Mouse (Mus musculus) regulatory T cell (primary cell): ENCODE measurements around the gene Chgb.

Experiments used
- in situ Hi-C: fragments of 300-600 bp; cut with MboI, MseI; formaldehyde crosslinking; loops from one replicate; pipeline ENCODE4 v1.15.1; 2025; ENCODE audit warnings: high pct_unique_total_duplicates

Gene Chgb

GRCm38 (mm10) chr2:132780978-132781377, at the start of gene Chgb:
TSS of gene Chgb (plus strand) at chr2:132781278.
- in situ Hi-C loops = no loop called here

- in situ Hi-C loops = no loop called here
Measured at GRCm38 (mm10) chr2:132732940-132733339, 48.1 kb upstream of the Chgb start.

- in situ Hi-C loops = no loop called here
Measured at GRCm38 (mm10) chr2:132733603-132734573, 47.2 kb upstream of the Chgb start.

- in situ Hi-C loops = no loop called here
Measured at GRCm38 (mm10) chr2:132738816-132739432, 42.2 kb upstream of the Chgb start.

GRCm38 (mm10) chr2:132741862-132742347, 39.2 kb upstream of the Chgb start:
- in situ Hi-C loops = no loop called here

GRCm38 (mm10) chr2:132744866-132745265, 36.2 kb upstream of the Chgb start:
- in situ Hi-C loops = no loop called here

GRCm38 (mm10) chr2:132746108-132746507, 35.0 kb upstream of the Chgb start:
- in situ Hi-C loops = no loop called here

- in situ Hi-C loops = no loop called here
Measured at GRCm38 (mm10) chr2:132750726-132751125, 30.4 kb upstream of the Chgb start.

GRCm38 (mm10) chr2:132751141-132752066, 29.7 kb upstream of the Chgb start:
- in situ Hi-C loops = no loop called here

GRCm38 (mm10) chr2:132752398-132752797, 28.7 kb upstream of the Chgb start:
- in situ Hi-C loops = no loop called here

- in situ Hi-C loops = no loop called here
Measured at GRCm38 (mm10) chr2:132753137-132753536, 27.9 kb upstream of the Chgb start.

- in situ Hi-C loops = no loop called here
Measured at GRCm38 (mm10) chr2:132757911-132758310, 23.2 kb upstream of the Chgb start.

GRCm38 (mm10) chr2:132770822-132771221, 10.3 kb upstream of the Chgb start:
- in situ Hi-C loops = no loop called here

GRCm38 (mm10) chr2:132781439-132782068, 476 bp downstream of the Chgb start:
- in situ Hi-C loops = no loop called here

GRCm38 (mm10) chr2:132784039-132784438, 3.0 kb downstream of the Chgb start:
- in situ Hi-C loops = no loop called here

- in situ Hi-C loops = no loop called here
Measured at GRCm38 (mm10) chr2:132793441-132794203, 12.5 kb downstream of the Chgb start.

GRCm38 (mm10) chr2:132794204-132794586, 13.1 kb downstream of the Chgb start:
- in situ Hi-C loops = no loop called here

GRCm38 (mm10) chr2:132802976-132803375, 21.9 kb downstream of the Chgb start:
- in situ Hi-C loops = no loop called here

GRCm38 (mm10) chr2:132815608-132816314, 34.7 kb downstream of the Chgb start, which contains the start of the genes Trmt6 and Mcm8:
TSS of gene Trmt6 (minus strand) at chr2:132816055.
TSS of gene Mcm8 (plus strand) at chr2:132816141.
- in situ Hi-C loops = no loop called here

GRCm38 (mm10) chr2:132841071-132841470, 60.0 kb downstream of the Chgb start:
- in situ Hi-C loops = no loop called here
